Mouse (Mus musculus): ENCODE data around the gene Apba3. TPM values are rescaled to one million over a fixed set of nuclear protein-coding genes. Genes with fewer than 3 reads are reported as not detected.
A peak's percentile ranks its signal among the peaks of the same experiment; 100 is the strongest.
"Not testable (repeated sequence)": the region's sequence is repeated elsewhere in the genome, so short reads cannot be mapped to it uniquely, and the experiment has no call there.

The Apba3 gene
- 88.6 and 88.7 TPM in 2 replicates for polyA plus RNA-seq (2015; fragmentation: Nextera tagmentation; extraction: Ambion mirVana)

GRCm38 (mm10) chr10:81266211-81267105, at the start of gene Apba3, which contains the start of gene Mrpl54:
Apba3 (plus strand) TSS chr10:81266960.
Mrpl54 (minus strand) TSS chr10:81266934.
- H3K36me3 ChIP-seq (ENCODE audit: insufficient read depth, low read length), result peaks cover 34% of the 10 kb centered on the region
- whole genome bisulfite sequencing, result under 1% methylated on average over 48 of the region's 48 CpGs
- peak within 1 kb of the TSS; percentile 78 for H3K27ac ChIP-seq (ENCODE audit: low read length)
- peak within 1 kb of the TSS; percentile 90 for H3K4me3 ChIP-seq (ENCODE audit: low read length)
- peak within 1 kb of the TSS; percentile 84 for H3K4me2 ChIP-seq (replicated peaks; ENCODE audit: low read depth, low read length)
- H3K9ac ChIP-seq (replicated peaks; ENCODE audit: low read length), result peak within 1 kb of the TSS; percentile 92
- H3K27me3 ChIP-seq (ENCODE audit: insufficient read depth, low read length), result no peaks in the 10 kb centered on the region
- H3K4me1 ChIP-seq (ENCODE audit: insufficient read depth, low read length), result peaks cover 17% of the 10 kb centered on the region
- peak; percentile 94 for ATAC-seq (ENCODE audit: low FRiP score, low TSS enrichment)
- H3K9me3 ChIP-seq (ENCODE audit: low read length), result no peaks in the 10 kb centered on the region

GRCm38 (mm10) chr10:81217267-81217666, 49.5 kb upstream of the Apba3 start:
- H3K9ac ChIP-seq (replicated peaks; ENCODE audit: low read length); H3K27me3 ChIP-seq (ENCODE audit: insufficient read depth, low read length); ATAC-seq (ENCODE audit: low FRiP score, low TSS enrichment); H3K36me3 ChIP-seq (ENCODE audit: insufficient read depth, low read length); H3K4me1 ChIP-seq (ENCODE audit: insufficient read depth, low read length); H3K9me3 ChIP-seq (ENCODE audit: low read length); H3K27ac ChIP-seq (ENCODE audit: low read length); H3K4me3 ChIP-seq (ENCODE audit: low read length); H3K4me2 ChIP-seq (replicated peaks; ENCODE audit: low read depth, low read length): not testable (repeated sequence)
- WGBS, result 19% methylated on average over 1 of the region's 1 CpGs

GRCm38 (mm10) chr10:81217964-81218363, 48.8 kb upstream of the Apba3 start:
- H3K9me3 ChIP-seq (ENCODE audit: low read length), result no peaks in the 10 kb centered on the region
- H3K4me2 ChIP-seq (replicated peaks; ENCODE audit: low read depth, low read length), result no peak overlapping the region
- H3K4me3 ChIP-seq (ENCODE audit: low read length), result no peak overlapping the region
- ATAC-seq (ENCODE audit: low FRiP score, low TSS enrichment), result no peak
- H3K27ac ChIP-seq (ENCODE audit: low read length), result no peak overlapping the region
- no peaks in the 10 kb centered on the region for H3K4me1 ChIP-seq (ENCODE audit: insufficient read depth, low read length)
- WGBS, result 35% methylated on average over 7 of the region's 7 CpGs
- H3K9ac ChIP-seq (replicated peaks; ENCODE audit: low read length), result no peak overlapping the region
- H3K36me3 ChIP-seq (ENCODE audit: insufficient read depth, low read length), result no peaks in the 10 kb centered on the region
- peaks cover 7% of the 10 kb centered on the region; the same call in 1 of the 2 replicates for H3K27me3 ChIP-seq (ENCODE audit: insufficient read depth, low read length)

GRCm38 (mm10) chr10:81221402-81222015, 45.3 kb upstream of the Apba3 start:
- no peak overlapping the region for H3K9ac ChIP-seq (replicated peaks; ENCODE audit: low read length)
- no peak for ATAC-seq (ENCODE audit: low FRiP score, low TSS enrichment)
- 82% methylated on average over 5 of the region's 5 CpGs for WGBS
- H3K4me3 ChIP-seq (ENCODE audit: low read length), result no peak overlapping the region
- no peak overlapping the region for H3K4me2 ChIP-seq (replicated peaks; ENCODE audit: low read depth, low read length)
- H3K9me3 ChIP-seq (ENCODE audit: low read length), result no peaks in the 10 kb centered on the region
- H3K27me3 ChIP-seq (ENCODE audit: insufficient read depth, low read length), result peaks cover 7% of the 10 kb centered on the region; the same call in 1 of the 2 replicates
- no peaks in the 10 kb centered on the region for H3K36me3 ChIP-seq (ENCODE audit: insufficient read depth, low read length)
- H3K4me1 ChIP-seq (ENCODE audit: insufficient read depth, low read length), result no peaks in the 10 kb centered on the region
- H3K27ac ChIP-seq (ENCODE audit: low read length), result no peak overlapping the region

- not testable (repeated sequence) for H3K4me3 ChIP-seq (ENCODE audit: low read length); H3K36me3 ChIP-seq (ENCODE audit: insufficient read depth, low read length); H3K9me3 ChIP-seq (ENCODE audit: low read length); H3K27ac ChIP-seq (ENCODE audit: low read length); H3K9ac ChIP-seq (replicated peaks; ENCODE audit: low read length); H3K4me2 ChIP-seq (replicated peaks; ENCODE audit: low read depth, low read length); ATAC-seq (ENCODE audit: low FRiP score, low TSS enrichment); H3K4me1 ChIP-seq (ENCODE audit: insufficient read depth, low read length)
- whole genome bisulfite sequencing, result 42% methylated on average over 2 of the region's 2 CpGs
- H3K27me3 ChIP-seq (ENCODE audit: insufficient read depth, low read length), result peaks cover 12% of the 10 kb centered on the region; the same call in 1 of the 2 replicates
Measured at GRCm38 (mm10) chr10:81223731-81224130, 43.0 kb upstream of the Apba3 start.

GRCm38 (mm10) chr10:81229735-81230437, 36.9 kb upstream of the Apba3 start:
- ATAC-seq (ENCODE audit: low FRiP score, low TSS enrichment), result no peak
- no peak overlapping the region for H3K4me3 ChIP-seq (ENCODE audit: low read length)
- H3K9me3 ChIP-seq (ENCODE audit: low read length), result no peaks in the 10 kb centered on the region
- WGBS, result 11% methylated on average over 20 of the region's 20 CpGs
- peaks cover 36% of the 10 kb centered on the region for H3K27me3 ChIP-seq (ENCODE audit: insufficient read depth, low read length)
- peaks cover 17% of the 10 kb centered on the region for H3K4me1 ChIP-seq (ENCODE audit: insufficient read depth, low read length)
- no peak overlapping the region for H3K27ac ChIP-seq (ENCODE audit: low read length)
- no peaks in the 10 kb centered on the region for H3K36me3 ChIP-seq (ENCODE audit: insufficient read depth, low read length)
- H3K9ac ChIP-seq (replicated peaks; ENCODE audit: low read length), result no peak overlapping the region
- H3K4me2 ChIP-seq (replicated peaks; ENCODE audit: low read depth, low read length), result 0 out of 2 replicates have a peak overlapping the region, but pooled peaks have one; percentile 10

- Histone ChIP-seq H3K27me3 (ENCODE audit: insufficient read depth, low read length) (peaks cover 36% of the 10 kb centered on the region), H3K9ac (replicated peaks; ENCODE audit: low read length) (no peak within 1 kb of the TSS), H3K4me2 (replicated peaks; ENCODE audit: low read depth, low read length) (peak within 1 kb of the TSS; percentile 44), H3K4me1 (ENCODE audit: insufficient read depth, low read length) (peaks cover 17% of the 10 kb centered on the region), H3K4me3 (ENCODE audit: low read length) (peak within 1 kb of the TSS; percentile 21), H3K27ac (ENCODE audit: low read length) (no peak within 1 kb of the TSS), H3K9me3 (ENCODE audit: low read length) (no peaks in the 10 kb centered on the region), H3K36me3 (ENCODE audit: insufficient read depth, low read length) (no peaks in the 10 kb centered on the region)
- ATAC-seq (ENCODE audit: low FRiP score, low TSS enrichment), result no peak
- WGBS, result 6% methylated on average over 27 of the region's 27 CpGs
Measured at GRCm38 (mm10) chr10:81230438-81231332, 36.1 kb upstream of the Apba3 start, which contains the start of gene Atcay. Atcay (minus strand) TSS chr10:81230833.

GRCm38 (mm10) chr10:81231436-81231835, 35.3 kb upstream of the Apba3 start:
- Histone ChIP-seq H3K36me3 (ENCODE audit: insufficient read depth, low read length) (no peaks in the 10 kb centered on the region), H3K9me3 (ENCODE audit: low read length) (no peaks in the 10 kb centered on the region), H3K4me1 (ENCODE audit: insufficient read depth, low read length) (peaks cover 17% of the 10 kb centered on the region), H3K27ac (ENCODE audit: low read length) (no peak overlapping the region), H3K9ac (replicated peaks; ENCODE audit: low read length) (no peak overlapping the region), H3K4me3 (ENCODE audit: low read length) (no peak overlapping the region), H3K27me3 (ENCODE audit: insufficient read depth, low read length) (peaks cover 36% of the 10 kb centered on the region), H3K4me2 (replicated peaks; ENCODE audit: low read depth, low read length) (no peak overlapping the region)
- no peak for ATAC-seq (ENCODE audit: low FRiP score, low TSS enrichment)
- WGBS, result 55% methylated on average over 7 of the region's 7 CpGs

All from kidney, embryonic 16.5 days (tissue).